ENCODE assay signal across 27 mouse cellular contexts in the genomic region with DNA sequence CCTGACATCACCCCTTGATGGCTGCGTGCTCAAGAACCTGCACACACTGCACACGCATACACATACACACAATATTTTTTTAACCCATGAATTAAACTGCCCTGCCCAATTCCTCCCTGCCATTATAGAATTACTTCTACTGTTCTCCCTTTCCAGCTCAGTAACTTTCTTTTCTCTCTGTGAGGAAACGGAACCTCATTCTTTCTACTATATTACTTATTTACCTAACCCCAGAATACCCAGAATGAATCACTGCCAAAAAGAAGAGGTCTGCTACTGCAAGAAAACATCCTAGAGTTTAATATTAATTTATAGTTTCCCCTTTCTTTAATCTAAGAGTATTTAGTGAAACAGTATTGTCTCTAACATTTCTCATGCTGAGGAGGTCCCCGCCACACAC.
"Had no signal": no experiment of that assay in that cellular context is flagged by ENCODE, and none has a peak within 500 bp of the region (broad histone marks: within the 10 kb centered on the region; RNA-seq: fewer than 3 reads in every experiment).

No protein-coding gene starts in this region.

- H3K4me1 ChIP-seq: embryonic facial prominence, embryonic 10.5 days; embryonic facial prominence, embryonic 12.5 days; embryonic facial prominence, embryonic 13.5 days; embryonic facial prominence, embryonic 15.5 days; forebrain, embryonic 10.5 days; forebrain, embryonic 12.5 days; forebrain, embryonic 13.5 days; forebrain, embryonic 15.5 days had no signal

- H3K27ac ChIP-seq: embryonic facial prominence, embryonic 10.5 days; embryonic facial prominence, embryonic 12.5 days; embryonic facial prominence, embryonic 13.5 days; embryonic facial prominence, embryonic 15.5 days; forebrain, embryonic 10.5 days; forebrain, embryonic 12.5 days; forebrain, embryonic 13.5 days; forebrain, embryonic 15.5 days; gastrocnemius, adult 2 months had no signal

- ATAC-seq: forebrain, embryonic 13.5 days; forebrain, embryonic 14.5 days; forebrain, embryonic 15.5 days; forebrain, embryonic 16.5 days; forebrain, postnatal 0 days had no signal

- DNase-seq: cerebellum, adult 2 months; cerebellum, adult 8-10 months; cerebellum, adult 9-10 months; cerebellum, adult 9-11 months; cerebellum, postnatal 10 days; cerebellum, postnatal 14 days; cerebellum, postnatal 25 days; cerebellum, postnatal 36 days; embryo, embryonic 11 days; forebrain, postnatal 0 days; gastrocnemius, adult 2 months; gastrocnemius, postnatal 10 days; gastrocnemius, postnatal 14 days; gastrocnemius, postnatal 25 days; gastrocnemius, postnatal 36 days; heart, adult 18-20 months had no signal

- H3K4me3 ChIP-seq: embryonic facial prominence, embryonic 10.5 days; embryonic facial prominence, embryonic 12.5 days; embryonic facial prominence, embryonic 13.5 days; embryonic facial prominence, embryonic 15.5 days; erythroblast, embryonic 14.5 days; forebrain, embryonic 10.5 days; forebrain, embryonic 12.5 days; forebrain, embryonic 13.5 days; forebrain, embryonic 15.5 days; gastrocnemius, adult 2 months had no signal

- H3K27me3 ChIP-seq: embryonic facial prominence, embryonic 12.5 days; forebrain, embryonic 15.5 days had no signal

- H3K9me3 ChIP-seq: embryonic facial prominence, embryonic 10.5 days; embryonic facial prominence, embryonic 12.5 days; embryonic facial prominence, embryonic 13.5 days; embryonic facial prominence, embryonic 15.5 days; forebrain, embryonic 10.5 days; forebrain, embryonic 12.5 days; forebrain, embryonic 13.5 days; forebrain, embryonic 15.5 days had no signal

- H3K4me2 ChIP-seq: embryonic facial prominence, embryonic 12.5 days; embryonic facial prominence, embryonic 13.5 days; embryonic facial prominence, embryonic 15.5 days; forebrain, embryonic 12.5 days; forebrain, embryonic 13.5 days; forebrain, embryonic 15.5 days had no signal

- H3K9ac ChIP-seq: embryonic facial prominence, embryonic 12.5 days; embryonic facial prominence, embryonic 13.5 days; embryonic facial prominence, embryonic 15.5 days; forebrain, embryonic 12.5 days; forebrain, embryonic 13.5 days; forebrain, embryonic 15.5 days; forebrain, postnatal 0 days had no signal

- H3K36me3 ChIP-seq: embryonic facial prominence, embryonic 10.5 days; embryonic facial prominence, embryonic 12.5 days; embryonic facial prominence, embryonic 13.5 days; embryonic facial prominence, embryonic 15.5 days; forebrain, embryonic 10.5 days; forebrain, embryonic 12.5 days; forebrain, embryonic 15.5 days had no signal
